Mouse (Mus musculus) liver, embryonic 13.5 days (tissue): ENCODE measurements around the gene Ddx39b. TPM values are rescaled to one million over a fixed set of nuclear protein-coding genes. Genes with fewer than 3 reads are reported as not detected.
A peak's percentile ranks its signal among the peaks of the same experiment; 100 is the strongest.
"Not testable (repeated sequence)": the region's sequence is repeated elsewhere in the genome, so short reads cannot be mapped to it uniquely, and the experiment has no call there.

Source experiments
- ATAC-seq: fragments of 200-750 bp; cut with Nextera tagmentation; 2 replicates; pipeline ENCODE4 v1.8.0; 2017; ENCODE audit warnings: low read depth, mild to moderate bottlenecking, moderate number of reproducible peaks, moderate library complexity
- DNase-seq: peaks from one replicate; pipeline ENCODE4 v3.0.0; 2022
- H3K27ac ChIP-seq: fragments of 300-500 bp; sonication (generic); 2 replicates; pipeline ENCODE4 v1.5.1; 2015; ENCODE audit warnings: moderate library complexity, mild to moderate bottlenecking, inconsistent platforms
- H3K27me3 ChIP-seq: fragments of 300-500 bp; sonication (generic); 2 replicates; pipeline ENCODE4 v1.6.1; 2015; ENCODE audit warnings: mild to moderate bottlenecking, inconsistent platforms
- H3K36me3 ChIP-seq: fragments of 300-500 bp; sonication (generic); 2 replicates; pipeline ENCODE4 v1.6.1; 2015; ENCODE audit warnings: mild to moderate bottlenecking, inconsistent platforms
- H3K4me1 ChIP-seq: fragments of 300-500 bp; sonication (generic); replicated peaks from 2 replicates; pipeline ENCODE4 v1.6.1; 2015; ENCODE audit warnings: inconsistent platforms
- H3K4me2 ChIP-seq: fragments of 300-500 bp; sonication (generic); 2 replicates; pipeline ENCODE4 v1.6.1; 2015; ENCODE audit warnings: inconsistent platforms, mild to moderate bottlenecking, moderate library complexity
- H3K4me3 ChIP-seq: fragments of 300-500 bp; sonication (generic); replicated peaks from 2 replicates; pipeline ENCODE4 v1.5.1; 2015; ENCODE audit warnings: mild to moderate bottlenecking, inconsistent platforms
- H3K9ac ChIP-seq: fragments of 300-500 bp; sonication (generic); 2 replicates; pipeline ENCODE4 v1.6.1; 2015; ENCODE audit warnings: mild to moderate bottlenecking, inconsistent platforms
- H3K9me3 ChIP-seq: fragments of 300-500 bp; sonication (generic); replicated peaks from 2 replicates; pipeline ENCODE4 v1.6.1; 2016; ENCODE audit warnings: inconsistent platforms
- WGBS: fragments of 180-500 bp; shearing (Covaris S2); methylation state at CpG from one replicate; pipeline ENCODE4 v1.1.7; 2015; ENCODE audit not compliant: insufficient replicate concordance; 5-methylcytosine and 5-hydroxymethylcytosine counted together
- polyA plus RNA-seq: library from polyadenylated mRNA; unstranded; fragments of >200 nt; fragmentation: Nextera tagmentation; extraction: Ambion mirVana; gene quantifications from 2 replicates; pipeline ENCODE4 v1.2.1, GENCODE M21; 2015

Gene Ddx39b
- polyA plus RNA-seq, 1 experiment from 2014 or later, result 208 TPM

GRCm38 (mm10) chr17:35269653-35270347 lies 28.3 kb downstream of the Ddx39b start:
- no peak overlapping the region for H3K27ac ChIP-seq
- no peaks in the 10 kb centered on the region for H3K4me1 ChIP-seq
- DNase-seq, result peak; percentile 44
- 0 out of 2 replicates have a peak, but pooled peaks cover 2% of the 10 kb centered on the region for H3K36me3 ChIP-seq
- no peak overlapping the region for H3K4me3 ChIP-seq
- no peaks in the 10 kb centered on the region for H3K27me3 ChIP-seq
- no peak overlapping the region for H3K4me2 ChIP-seq
- H3K9ac ChIP-seq, result no peak overlapping the region
- H3K9me3 ChIP-seq, result no peaks in the 10 kb centered on the region
- no peak for ATAC-seq
- 29% methylated on average over 3 of the region's 3 CpGs for WGBS

GRCm38 (mm10) chr17:35272249-35272648 lies 30.7 kb downstream of the Ddx39b start:
- no peaks in the 10 kb centered on the region for H3K9me3 ChIP-seq
- WGBS, result 55% methylated on average over 3 of the region's 3 CpGs
- no peak overlapping the region for H3K9ac ChIP-seq
- DNase-seq, result no peak
- no peak overlapping the region for H3K4me3 ChIP-seq
- peaks cover 24% of the 10 kb centered on the region for H3K27me3 ChIP-seq
- no peaks in the 10 kb centered on the region for H3K4me1 ChIP-seq
- H3K4me2 ChIP-seq, result no peak overlapping the region
- H3K27ac ChIP-seq, result no peak overlapping the region
- no peak for ATAC-seq
- no peaks in the 10 kb centered on the region for H3K36me3 ChIP-seq

GRCm38 (mm10) chr17:35274770-35275169 lies 33.2 kb downstream of the Ddx39b start:
- Histone ChIP-seq H3K9me3 (no peaks in the 10 kb centered on the region), H3K27me3 (peaks cover 29% of the 10 kb centered on the region), H3K4me2 (no peak overlapping the region), H3K4me3 (no peak overlapping the region), H3K9ac (no peak overlapping the region), H3K36me3 (no peaks in the 10 kb centered on the region), H3K4me1 (no peaks in the 10 kb centered on the region), H3K27ac (no peak overlapping the region)
- ATAC-seq (peak; percentile 61), DNase-seq (peak; percentile 65)
- WGBS, result 2% methylated on average over 11 of the region's 11 CpGs

- H3K9me3 ChIP-seq, result no peaks in the 10 kb centered on the region
- DNase-seq (no peak), ATAC-seq (no peak)
- no peak overlapping the region for H3K27ac ChIP-seq
- 20% methylated on average over 13 of the region's 13 CpGs for WGBS
- no peak overlapping the region for H3K9ac ChIP-seq
- H3K4me2 ChIP-seq, result no peak overlapping the region
- no peaks in the 10 kb centered on the region for H3K4me1 ChIP-seq
- peaks cover 29% of the 10 kb centered on the region for H3K27me3 ChIP-seq
- H3K36me3 ChIP-seq, result no peaks in the 10 kb centered on the region
- H3K4me3 ChIP-seq, result no peak overlapping the region
These were observed 34.8 kb downstream of the Ddx39b start for GRCm38 (mm10) chr17:35276304-35276864.

- H3K4me2 ChIP-seq, result no peak overlapping the region
- DNase-seq, result no peak
These were observed 36.5 kb downstream of the Ddx39b start for GRCm38 (mm10) chr17:35278049-35278448.

GRCm38 (mm10) chr17:35278957-35279688 lies 37.6 kb downstream of the Ddx39b start:
- WGBS, result 71% methylated on average over 13 of the region's 13 CpGs
- Histone ChIP-seq H3K27ac (no peak overlapping the region), H3K4me1 (no peaks in the 10 kb centered on the region), H3K27me3 (peaks cover 29% of the 10 kb centered on the region), H3K9me3 (no peaks in the 10 kb centered on the region), H3K4me3 (no peak overlapping the region), H3K4me2 (no peak overlapping the region), H3K36me3 (no peaks in the 10 kb centered on the region), H3K9ac (no peak overlapping the region)
- DNase-seq (no peak), ATAC-seq (no peak)

More at GRCm38 (mm10) chr17:35278049-35278448, 36.5 kb downstream of the Ddx39b start:
- Histone ChIP-seq H3K27ac (no peak overlapping the region), H3K4me3 (no peak overlapping the region), H3K9ac (no peak overlapping the region), H3K27me3 (peaks cover 29% of the 10 kb centered on the region), H3K9me3 (no peaks in the 10 kb centered on the region), H3K36me3 (no peaks in the 10 kb centered on the region), H3K4me1 (no peaks in the 10 kb centered on the region)
- WGBS, result 65% methylated on average over 8 of the region's 8 CpGs
- no peak for ATAC-seq

- no peak for ATAC-seq
- no peak overlapping the region for H3K27ac ChIP-seq
- no peak for DNase-seq
- 59% methylated on average over 3 of the region's 3 CpGs for WGBS
- no peaks in the 10 kb centered on the region for H3K36me3 ChIP-seq
- no peak overlapping the region for H3K9ac ChIP-seq
- H3K4me3 ChIP-seq, result no peak overlapping the region
- no peak overlapping the region for H3K4me2 ChIP-seq
- peaks cover 25% of the 10 kb centered on the region for H3K27me3 ChIP-seq
- no peaks in the 10 kb centered on the region for H3K4me1 ChIP-seq
- no peaks in the 10 kb centered on the region for H3K9me3 ChIP-seq
These were observed 38.7 kb downstream of the Ddx39b start for GRCm38 (mm10) chr17:35280276-35280675.

DNA sequence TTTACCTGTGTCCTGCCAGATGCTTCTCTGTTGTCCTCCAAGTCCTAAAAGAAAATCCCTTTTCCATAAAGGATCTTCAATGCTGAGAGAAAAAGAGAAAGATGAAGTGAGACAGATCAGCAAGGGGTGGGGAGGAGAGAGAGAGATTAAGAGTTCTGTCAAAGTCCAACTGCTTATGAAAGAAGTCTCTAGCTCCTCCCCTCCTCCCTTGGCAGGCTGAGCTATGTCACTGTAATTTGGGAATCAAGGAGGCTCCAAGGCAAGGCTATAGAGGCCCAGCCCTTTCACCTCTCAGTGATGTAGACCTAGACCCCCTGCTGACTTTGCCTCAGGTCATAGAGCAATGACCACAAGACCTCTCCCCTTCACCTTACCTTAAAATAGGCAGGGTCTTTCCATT lies 43.9 kb downstream of the Ddx39b start:
- Histone ChIP-seq H3K9me3 (no peaks in the 10 kb centered on the region), H3K27me3 (peaks cover 6% of the 10 kb centered on the region; the same call in 1 of the 2 replicates), H3K27ac (no peak overlapping the region), H3K9ac (no peak overlapping the region), H3K4me3 (no peak overlapping the region), H3K4me2 (no peak overlapping the region), H3K4me1 (no peaks in the 10 kb centered on the region), H3K36me3 (no peaks in the 10 kb centered on the region)
- ATAC-seq, result no peak
- DNase-seq, result no peak

GRCm38 (mm10) chr17:35295796-35296195 lies 54.2 kb downstream of the Ddx39b start:
- ATAC-seq, H3K27ac ChIP-seq, H3K4me2 ChIP-seq, H3K4me3 ChIP-seq, H3K9me3 ChIP-seq, H3K36me3 ChIP-seq, H3K4me1 ChIP-seq, H3K27me3 ChIP-seq, H3K9ac ChIP-seq: not testable (repeated sequence)
- 3% methylated on average over 5 of the region's 5 CpGs for WGBS
- DNase-seq, result peak; percentile 17

GRCm38 (mm10) chr17:35300261-35300945 lies 58.9 kb downstream of the Ddx39b start:
- not testable (repeated sequence) for H3K36me3 ChIP-seq, H3K9me3 ChIP-seq, H3K27me3 ChIP-seq, ATAC-seq, H3K4me3 ChIP-seq, H3K9ac ChIP-seq, H3K4me1 ChIP-seq, DNase-seq, H3K27ac ChIP-seq, H3K4me2 ChIP-seq
- 65% methylated on average over 7 of the region's 7 CpGs for WGBS

GRCm38 (mm10) chr17:35301645-35302258 lies 60.2 kb downstream of the Ddx39b start:
- Histone ChIP-seq H3K9ac (no peak overlapping the region), H3K27ac (no peak overlapping the region), H3K4me3 (no peak overlapping the region), H3K27me3 (no peaks in the 10 kb centered on the region), H3K9me3 (peaks cover 2% of the 10 kb centered on the region; the same call in 1 of the 2 replicates), H3K4me2 (0 out of 2 replicates have a peak overlapping the region, but pooled peaks have one; percentile 26), H3K36me3 (no peaks in the 10 kb centered on the region), H3K4me1 (no peaks in the 10 kb centered on the region; the same call in 1 of the 2 replicates)
- DNase-seq (peak; percentile 54), ATAC-seq (peak; percentile 28; the same call in 1 of the 2 replicates)
- WGBS, result 17% methylated on average over 13 of the region's 13 CpGs
